Mouse (Mus musculus) lung, embryonic 16.5 days (tissue): ENCODE results near the gene Fbln5. TPM values are rescaled to one million over a fixed set of nuclear protein-coding genes. Genes with fewer than 3 reads are reported as not detected.

ENCODE experiments used
- ATAC-seq: fragments of 200-750 bp; cut with Nextera tagmentation; 2 replicates; pipeline ENCODE4 v1.8.0; 2017; ENCODE audit warnings: low read depth, mild to moderate bottlenecking, moderate library complexity
- H3K27ac ChIP-seq: fragments of 300-500 bp; sonication (generic); 2 replicates; pipeline ENCODE4 v1.5.1; 2014; ENCODE audit warnings: mild to moderate bottlenecking, control low read depth, low read length
- H3K27me3 ChIP-seq: fragments of 300-500 bp; sonication (generic); 2 replicates; pipeline ENCODE4 v1.6.1; 2014; ENCODE audit warnings: low read depth, low read length, mixed read lengths; ENCODE audit not compliant: control insufficient read depth, insufficient read depth
- H3K36me3 ChIP-seq: fragments of 300-500 bp; sonication (generic); 2 replicates; pipeline ENCODE4 v1.6.1; 2014; ENCODE audit warnings: low read length; ENCODE audit not compliant: control insufficient read depth, insufficient read depth
- H3K4me1 ChIP-seq: fragments of 300-500 bp; sonication (generic); replicated peaks from 2 replicates; pipeline ENCODE4 v1.6.1; 2014; ENCODE audit warnings: low read length, mixed read lengths; ENCODE audit not compliant: control insufficient read depth, insufficient read depth
- H3K4me2 ChIP-seq: fragments of 300-500 bp; sonication (generic); 2 replicates; pipeline ENCODE4 v1.6.1; 2014; ENCODE audit warnings: low read depth, low read length, control low read depth
- H3K4me3 ChIP-seq: fragments of 300-500 bp; sonication (generic); 2 replicates; pipeline ENCODE4 v1.5.1; 2014; ENCODE audit warnings: mild to moderate bottlenecking, low read length, control low read depth
- H3K9ac ChIP-seq: fragments of 300-500 bp; sonication (generic); 2 replicates; pipeline ENCODE4 v1.6.1; 2014; ENCODE audit warnings: low read length, control low read depth
- H3K9me3 ChIP-seq: fragments of 300-500 bp; sonication (generic); 2 replicates; pipeline ENCODE4 v1.6.1; 2016; ENCODE audit warnings: low read length; ENCODE audit not compliant: control insufficient read depth
- WGBS: fragments of 180-500 bp; shearing (Covaris S2); extraction: QIAGEN DNeasy Blood & Tissue Kit; methylation state at CpG from one replicate; pipeline ENCODE4 v1.1.7; 2014; 5-methylcytosine and 5-hydroxymethylcytosine counted together
- polyA plus RNA-seq: library from polyadenylated mRNA; unstranded; fragments of >200 nt; fragmentation: Nextera tagmentation; extraction: Ambion mirVana; gene quantifications from 2 replicates; pipeline ENCODE4 v1.2.1, GENCODE M21; 2015

Fbln5 gene
- polyA plus RNA-seq, 1 experiment from 2014 or later = 180 TPM

DNA sequence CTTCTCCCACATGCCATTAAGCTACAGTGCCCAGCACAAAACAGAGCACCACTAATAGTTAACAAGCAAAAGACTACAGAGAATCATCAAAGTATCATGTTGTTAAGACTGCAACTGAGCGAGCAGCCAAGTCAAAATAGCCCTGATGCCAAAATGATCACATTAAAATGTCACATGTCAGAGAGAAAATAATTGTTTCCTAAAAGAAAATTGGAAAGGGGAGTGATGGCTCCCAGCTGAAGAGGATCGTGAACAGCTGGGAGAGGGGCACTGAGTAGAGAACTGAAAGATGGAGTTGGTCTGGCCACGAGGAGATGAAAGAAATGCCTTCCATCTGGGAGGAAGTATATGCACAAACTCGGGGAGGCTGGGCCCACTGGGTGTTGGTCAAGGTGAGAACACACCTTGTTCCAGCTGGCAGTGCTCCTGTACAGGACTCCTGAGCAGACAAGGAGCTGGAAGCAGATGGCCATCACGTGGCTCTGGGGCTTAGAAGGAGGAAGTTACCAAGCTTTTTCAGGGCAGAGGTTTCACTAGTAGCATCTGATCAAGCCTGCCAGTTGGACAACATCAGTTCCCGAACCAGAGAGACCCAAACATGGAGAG, 59.3 kb downstream of the Fbln5 start:
- 53% methylated on average over 6 of the region's 6 CpGs for WGBS

DNA sequence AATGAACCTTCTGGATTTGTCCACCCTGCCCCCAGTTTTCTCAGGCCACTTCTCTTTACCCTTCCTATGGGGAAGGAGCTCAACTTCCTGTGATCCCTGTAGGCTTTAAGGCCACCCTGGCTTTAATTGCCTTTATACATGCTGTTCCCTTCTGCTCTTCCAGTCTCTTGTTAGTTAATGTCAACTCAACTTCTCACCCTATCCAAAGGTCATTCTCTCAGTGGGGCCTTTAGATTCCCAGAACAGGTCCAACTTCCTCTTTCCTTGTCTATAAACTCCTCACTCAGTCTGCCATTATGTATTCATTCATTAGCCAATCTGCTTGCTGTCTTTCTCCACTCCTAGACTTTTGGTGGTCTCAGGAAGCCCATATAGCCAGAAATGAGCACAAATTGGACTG, 60.2 kb downstream of the Fbln5 start:
- Histone ChIP-seq H3K9me3 (no peaks in the 10 kb centered on the region), H3K27ac (0 out of 2 replicates have a peak overlapping the region, but pooled peaks have one; percentile 4), H3K4me2 (no peak overlapping the region), H3K9ac (no peak overlapping the region), H3K36me3 (no peaks in the 10 kb centered on the region), H3K27me3 (no peaks in the 10 kb centered on the region), H3K4me3 (no peak overlapping the region), H3K4me1 (peaks cover 4% of the 10 kb centered on the region; the same call in 1 of the 2 replicates)
- ATAC-seq = no peak

More for the DNA sequence above, 59.3 kb downstream of the Fbln5 start:
- no peak overlapping the region for H3K27ac ChIP-seq
- H3K9ac ChIP-seq = no peak overlapping the region
- H3K36me3 ChIP-seq = no peaks in the 10 kb centered on the region
- H3K4me3 ChIP-seq = no peak overlapping the region
- peaks cover 4% of the 10 kb centered on the region; the same call in 1 of the 2 replicates for H3K4me1 ChIP-seq
- no peak overlapping the region for H3K4me2 ChIP-seq
- H3K9me3 ChIP-seq = no peaks in the 10 kb centered on the region
- ATAC-seq = peak; percentile 49
- H3K27me3 ChIP-seq = no peaks in the 10 kb centered on the region

DNA sequence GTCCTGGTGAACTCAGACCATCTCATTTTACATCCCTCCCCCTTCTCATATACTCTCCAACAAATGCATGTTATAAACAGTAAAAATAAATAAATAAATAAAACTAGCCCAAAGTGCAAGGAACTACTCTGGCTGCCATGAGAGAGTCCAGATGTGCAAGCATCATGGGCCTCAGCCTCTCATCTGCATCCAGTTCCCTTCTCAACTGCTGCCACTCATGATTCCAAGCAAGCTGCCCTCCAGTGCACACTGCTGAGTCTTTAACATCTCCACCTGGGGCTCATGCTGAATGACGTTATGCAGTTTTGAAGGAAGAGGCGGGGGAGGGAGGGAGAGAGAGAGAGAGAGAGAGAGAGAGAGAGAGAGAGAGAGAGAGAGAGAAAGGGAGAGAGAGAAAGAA, 76.5 kb downstream of the Fbln5 start:
- Histone ChIP-seq H3K27me3 (no peaks in the 10 kb centered on the region), H3K9me3 (no peaks in the 10 kb centered on the region), H3K9ac (no peak overlapping the region), H3K4me2 (no peak overlapping the region), H3K4me1 (no peaks in the 10 kb centered on the region), H3K27ac (no peak overlapping the region), H3K36me3 (no peaks in the 10 kb centered on the region), H3K4me3 (no peak overlapping the region)
- WGBS = 43% methylated on average over 2 of the region's 2 CpGs
- ATAC-seq = no peak

DNA sequence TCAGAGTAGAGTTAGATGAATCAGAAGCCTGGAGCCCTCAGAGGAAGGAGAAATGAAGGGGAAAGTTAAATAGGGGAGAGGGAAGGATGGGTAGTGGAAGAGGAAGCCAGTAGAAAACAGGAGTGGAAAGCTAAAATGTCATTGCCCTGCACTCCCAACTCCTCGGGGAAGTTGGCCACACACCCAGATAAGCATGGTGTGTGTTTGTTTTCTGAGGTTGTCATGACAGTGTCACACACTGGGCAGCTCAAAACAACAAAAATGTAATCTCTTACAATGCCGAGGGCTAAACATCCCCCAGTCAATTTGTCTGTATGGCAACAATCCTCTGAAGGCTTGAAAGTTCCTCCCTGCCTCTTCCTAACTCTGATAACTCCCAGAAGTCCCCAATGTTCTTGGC, 78.4 kb downstream of the Fbln5 start:
- Histone ChIP-seq H3K9me3 (no peaks in the 10 kb centered on the region), H3K9ac (no peak overlapping the region), H3K4me2 (no peak overlapping the region), H3K27ac (no peak overlapping the region), H3K4me3 (no peak overlapping the region), H3K27me3 (no peaks in the 10 kb centered on the region), H3K36me3 (no peaks in the 10 kb centered on the region), H3K4me1 (no peaks in the 10 kb centered on the region)
- no peak for ATAC-seq
- 32% methylated on average over 2 of the region's 2 CpGs for WGBS

- Histone ChIP-seq H3K9me3 (no peaks in the 10 kb centered on the region), H3K36me3 (no peaks in the 10 kb centered on the region), H3K4me2 (no peak overlapping the region), H3K4me3 (no peak overlapping the region), H3K27ac (no peak overlapping the region), H3K9ac (no peak overlapping the region), H3K27me3 (no peaks in the 10 kb centered on the region), H3K4me1 (no peaks in the 10 kb centered on the region)
- WGBS = 14% methylated on average over 2 of the region's 2 CpGs
- ATAC-seq = no peak
Observed at GRCm38 (mm10) chr12:101740045-101740444, 78.8 kb downstream of the Fbln5 start.

GRCm38 (mm10) chr12:101718755-101719150, 100.1 kb downstream of the Fbln5 start:
- Histone ChIP-seq H3K4me2 (peak overlapping the region; percentile 92), H3K4me1 (no peaks in the 10 kb centered on the region), H3K4me3 (peak overlapping the region; percentile 69), H3K27ac (0 out of 2 replicates have a peak overlapping the region, but pooled peaks have one; percentile 6), H3K9ac (peak overlapping the region; percentile 79; the same call in 1 of the 2 replicates), H3K36me3 (no peaks in the 10 kb centered on the region), H3K9me3 (no peaks in the 10 kb centered on the region), H3K27me3 (peaks cover 5% of the 10 kb centered on the region; the same call in 1 of the 2 replicates)
- 2% methylated on average over 8 of the region's 9 CpGs for WGBS
- peak; percentile 73 for ATAC-seq

GRCm38 (mm10) chr12:101718054-101718754, 100.7 kb downstream of the Fbln5 start, which contains the start of gene Tc2n:
TSS of gene Tc2n (minus strand) at chr12:101718523.
- Histone ChIP-seq H3K4me2 (peak within 1 kb of the TSS; percentile 92), H3K9ac (peak within 1 kb of the TSS; percentile 79), H3K27me3 (peaks cover 5% of the 10 kb centered on the region; the same call in 1 of the 2 replicates), H3K4me1 (no peaks in the 10 kb centered on the region), H3K4me3 (peak within 1 kb of the TSS; percentile 69), H3K27ac (peak within 1 kb of the TSS; percentile 94), H3K36me3 (no peaks in the 10 kb centered on the region), H3K9me3 (no peaks in the 10 kb centered on the region)
- WGBS = under 1% methylated on average over 68 of the region's 75 CpGs
- peak; percentile 98 for ATAC-seq

DNA sequence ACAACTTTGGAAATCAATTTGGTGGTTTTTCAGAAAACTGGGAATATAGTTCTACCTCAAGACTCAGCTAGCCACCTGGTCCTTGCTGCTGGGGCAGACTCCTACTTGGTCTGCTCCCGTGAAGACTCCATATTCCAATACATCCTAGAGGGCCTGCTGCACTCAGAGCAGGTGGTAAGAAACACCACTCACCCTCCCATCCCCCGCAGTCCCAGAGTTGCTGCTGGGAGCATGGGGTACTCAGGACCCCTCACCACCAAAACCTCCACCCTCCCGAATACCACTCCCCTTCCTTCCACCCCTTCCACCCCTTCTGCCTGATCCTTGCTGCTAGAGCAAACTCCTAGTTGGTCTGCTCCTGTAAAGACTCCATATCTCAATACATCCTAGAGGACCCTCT, 119.7 kb downstream of the Fbln5 start:
- H3K9me3 ChIP-seq = no peaks in the 10 kb centered on the region
- 78% methylated on average over 3 of the region's 3 CpGs for WGBS
- no peaks in the 10 kb centered on the region for H3K36me3 ChIP-seq
- no peak overlapping the region for H3K4me3 ChIP-seq
- H3K27ac ChIP-seq = no peak overlapping the region
- no peak overlapping the region for H3K4me2 ChIP-seq
- ATAC-seq = no peak
- no peaks in the 10 kb centered on the region for H3K27me3 ChIP-seq
- no peak overlapping the region for H3K9ac ChIP-seq
- no peaks in the 10 kb centered on the region for H3K4me1 ChIP-seq
